Mouse (Mus musculus) urinary bladder, postnatal 36 days (tissue): ENCODE results near the gene Bcdin3d.
A peak's percentile ranks its signal among the peaks of the same experiment; 100 is the strongest.

Experiments
- DNase-seq, 2 experiments: peaks; one replicate each; pipeline ENCODE4 v3.0.0; 2022; ENCODE audit warnings: low spot score in 2 of 2, mixed read lengths in 1 of 2

Bcdin3d gene

GRCm38 (mm10) chr15:99440816-99441457, 33.6 kb downstream of the Bcdin3d start:
- no peak for DNase-seq

GRCm38 (mm10) chr15:99440112-99440815, 34.3 kb downstream of the Bcdin3d start:
- no peak for DNase-seq

- DNase-seq: no peak
These were observed 35.4 kb downstream of the Bcdin3d start for GRCm38 (mm10) chr15:99438966-99439698.

- DNase-seq: no peak
These were observed 40.6 kb downstream of the Bcdin3d start for GRCm38 (mm10) chr15:99433913-99434312.

GRCm38 (mm10) chr15:99433081-99433718, 41.3 kb downstream of the Bcdin3d start:
- DNase-seq: no peak

GRCm38 (mm10) chr15:99431967-99432366, 42.6 kb downstream of the Bcdin3d start:
- no peak for DNase-seq

- no peak for DNase-seq
These were observed 43.0 kb downstream of the Bcdin3d start for GRCm38 (mm10) chr15:99431504-99431903.

- DNase-seq: no peak
These were observed 43.5 kb downstream of the Bcdin3d start for GRCm38 (mm10) chr15:99431063-99431462.

- DNase-seq: no peak
These were observed 44.1 kb downstream of the Bcdin3d start for GRCm38 (mm10) chr15:99430394-99430793.

- DNase-seq: no peak
These were observed 50.6 kb downstream of the Bcdin3d start for GRCm38 (mm10) chr15:99423884-99424283.

- DNase-seq: no peak
These were observed 51.4 kb downstream of the Bcdin3d start for GRCm38 (mm10) chr15:99423131-99423530.

- DNase-seq: no peak
These were observed 52.0 kb downstream of the Bcdin3d start for GRCm38 (mm10) chr15:99422551-99422950.

- no peak for DNase-seq
These were observed 52.9 kb downstream of the Bcdin3d start for GRCm38 (mm10) chr15:99421676-99422075.

GRCm38 (mm10) chr15:99421152-99421551, 53.4 kb downstream of the Bcdin3d start:
- DNase-seq: no peak

GRCm38 (mm10) chr15:99420521-99421014, 54.0 kb downstream of the Bcdin3d start:
- peak in 1 of 2 experiments; percentile 71 for DNase-seq

GRCm38 (mm10) chr15:99420101-99420500, 54.4 kb downstream of the Bcdin3d start:
- no peak for DNase-seq
